Mouse (Mus musculus): Measurements from ENCODE around the gene Cd44. TPM values are rescaled to one million over a fixed set of nuclear protein-coding genes. Genes with fewer than 3 reads are reported as not detected.

The Cd44 gene
- polyA plus RNA-seq, 1 experiment from 2014 or later: 25.9 TPM

DNA sequence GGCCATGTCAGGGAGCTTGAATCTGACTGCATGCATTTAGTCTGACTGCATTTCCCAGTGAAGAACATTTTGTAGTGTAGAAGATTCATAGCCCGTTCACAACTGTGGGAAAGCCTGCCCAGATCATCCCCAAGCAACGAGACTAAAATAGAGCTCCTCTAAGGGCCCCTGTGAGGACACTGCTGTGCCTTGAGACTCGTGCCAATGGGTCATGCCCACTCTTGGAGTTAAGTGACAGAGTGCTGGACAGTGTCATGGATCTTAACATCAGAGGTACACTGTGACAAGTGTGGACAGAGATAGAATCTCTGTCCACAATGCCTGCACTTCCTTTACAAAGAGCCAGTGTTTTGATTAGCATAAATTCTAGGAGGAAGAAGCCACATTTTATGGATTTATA, 133.2 kb downstream of the Cd44 start:
- Histone ChIP-seq H3K4me3 (ENCODE audit: low read depth, low read length) (no peak overlapping the region), H3K36me3 (ENCODE audit: control insufficient read depth, insufficient read depth, low read length) (no peaks in the 10 kb centered on the region), H3K4me1 (replicated peaks; ENCODE audit: control insufficient read depth, insufficient read depth, low read length) (no peaks in the 10 kb centered on the region), H3K27me3 (replicated peaks; ENCODE audit: control insufficient read depth, insufficient read depth, low read length) (no peaks in the 10 kb centered on the region), H3K9ac (ENCODE audit: low read depth, low read length) (no peak overlapping the region), H3K9me3 (ENCODE audit: control insufficient read depth, low read length) (no peaks in the 10 kb centered on the region), H3K27ac (ENCODE audit: low read depth, low read length) (no peak overlapping the region), H3K4me2 (no peak overlapping the region)
- DNase-seq (ENCODE audit: low spot score) (no peak), ATAC-seq (replicated peaks; ENCODE audit: low FRiP score) (no peak)
- 64% methylated on average over 3 of the region's 3 CpGs for WGBS

- WGBS: 60% methylated on average over 8 of the region's 8 CpGs
- H3K9me3 ChIP-seq (ENCODE audit: control insufficient read depth, low read length): no peaks in the 10 kb centered on the region
- no peaks in the 10 kb centered on the region for H3K36me3 ChIP-seq (ENCODE audit: control insufficient read depth, insufficient read depth, low read length)
- no peaks in the 10 kb centered on the region for H3K4me1 ChIP-seq (replicated peaks; ENCODE audit: control insufficient read depth, insufficient read depth, low read length)
- ATAC-seq (replicated peaks; ENCODE audit: low FRiP score): no peak
- H3K9ac ChIP-seq (ENCODE audit: low read depth, low read length): no peak overlapping the region
- H3K4me3 ChIP-seq (ENCODE audit: low read depth, low read length): no peak overlapping the region
- no peaks in the 10 kb centered on the region for H3K27me3 ChIP-seq (replicated peaks; ENCODE audit: control insufficient read depth, insufficient read depth, low read length)
- no peak overlapping the region for H3K27ac ChIP-seq (ENCODE audit: low read depth, low read length)
- no peak overlapping the region for H3K4me2 ChIP-seq
- DNase-seq (ENCODE audit: low spot score): no peak
These were observed 136.7 kb downstream of the Cd44 start for GRCm38 (mm10) chr2:102764602-102765374.

GRCm38 (mm10) chr2:102763991-102764390, 137.5 kb downstream of the Cd44 start:
- Histone ChIP-seq H3K9ac (ENCODE audit: low read depth, low read length) (no peak overlapping the region), H3K4me3 (ENCODE audit: low read depth, low read length) (no peak overlapping the region), H3K27ac (ENCODE audit: low read depth, low read length) (no peak overlapping the region), H3K9me3 (ENCODE audit: control insufficient read depth, low read length) (no peaks in the 10 kb centered on the region), H3K27me3 (replicated peaks; ENCODE audit: control insufficient read depth, insufficient read depth, low read length) (no peaks in the 10 kb centered on the region), H3K4me2 (no peak overlapping the region), H3K36me3 (ENCODE audit: control insufficient read depth, insufficient read depth, low read length) (no peaks in the 10 kb centered on the region), H3K4me1 (replicated peaks; ENCODE audit: control insufficient read depth, insufficient read depth, low read length) (no peaks in the 10 kb centered on the region)
- no peak for ATAC-seq (replicated peaks; ENCODE audit: low FRiP score)
- DNase-seq (ENCODE audit: low spot score): no peak
- 87% methylated on average over 2 of the region's 2 CpGs for WGBS

- Histone ChIP-seq H3K4me2 (no peak overlapping the region), H3K4me1 (replicated peaks; ENCODE audit: control insufficient read depth, insufficient read depth, low read length) (no peaks in the 10 kb centered on the region), H3K27me3 (replicated peaks; ENCODE audit: control insufficient read depth, insufficient read depth, low read length) (no peaks in the 10 kb centered on the region), H3K36me3 (ENCODE audit: control insufficient read depth, insufficient read depth, low read length) (no peaks in the 10 kb centered on the region), H3K9me3 (ENCODE audit: control insufficient read depth, low read length) (no peaks in the 10 kb centered on the region), H3K27ac (ENCODE audit: low read depth, low read length) (no peak overlapping the region), H3K9ac (ENCODE audit: low read depth, low read length) (no peak overlapping the region), H3K4me3 (ENCODE audit: low read depth, low read length) (no peak overlapping the region)
- 75% methylated on average over 3 of the region's 3 CpGs for WGBS
- ATAC-seq (replicated peaks; ENCODE audit: low FRiP score) (no peak), DNase-seq (ENCODE audit: low spot score) (no peak)
These were observed 138.3 kb downstream of the Cd44 start for GRCm38 (mm10) chr2:102763176-102763575.

Other genes starting within 250 kb of the Cd44 start
- 0.23 and 0.43 TPM in 2 replicates for gene Slc1a2, start 243.0 kb downstream of the Cd44 start, polyA plus RNA-seq (2014; fragmentation: Nextera tagmentation; extraction: Ambion mirVana)
- 36.8 and 41.9 TPM in 2 replicates for gene Pdhx, start 171.8 kb upstream of the Cd44 start, polyA plus RNA-seq (2014; fragmentation: Nextera tagmentation; extraction: Ambion mirVana)
- gene Apip, start 172.0 kb upstream of the Cd44 start, polyA plus RNA-seq (2014; fragmentation: Nextera tagmentation; extraction: Ambion mirVana): 63.4 and 67.2 TPM in 2 replicates

Data from liver, embryonic 11.5 days (tissue).